Mouse (Mus musculus) Patski (cell line): ENCODE data around the gene 1700017B05Rik. TPM values are rescaled to one million over a fixed set of nuclear protein-coding genes. Genes with fewer than 3 reads are reported as not detected.

Experiments
- ATAC-seq: fragments of 100-300 bp; one replicate; pipeline ENCODE4 v1.8.0; 2021
- CTCF ChIA-PET: fragments of 350-600 bp; sonication (Branson Sonifier 250); formaldehyde crosslinking; loops from one replicate; lab custom pipeline; 2022; ENCODE audit warnings: inconsistent platforms; lab: Charles Lee
- POLR2A ChIA-PET: fragments of 350-600 bp; sonication (Branson Sonifier 250); formaldehyde crosslinking; loops from one replicate; lab custom pipeline; 2022; ENCODE audit warnings: antibody characterized with exemption, inconsistent platforms; lab: Charles Lee
- DNase-seq: peaks from one replicate; pipeline ENCODE4 v3.0.0-alpha.2; 2011; ENCODE audit warnings: low read depth, low spot score
- H3K27me3 ChIP-seq: fragments of 371-371 bp; one replicate; pipeline ENCODE4 v1.5.1; 2021
- CTCF ChIP-seq: fragments of 100-300 bp; IDR thresholded peaks from one replicate; pipeline ENCODE4 v1.5.1; 2021
- in situ Hi-C: fragments of 300-500 bp; cut with MboI; formaldehyde crosslinking; loops from 3 replicates; pipeline ENCODE4 v1.11.1; 2018; ENCODE audit warnings: low pct_unique_long_range_greater_than_20kb, mixed read lengths
- polyA plus RNA-seq: library from polyadenylated mRNA; unstranded; gene quantifications from one replicate; pipeline ENCODE4 v1.2.3, GENCODE M21; 2021

Gene 1700017B05Rik
- polyA plus RNA-seq, 1 experiment from 2014 or later = 38.2 TPM

DNA sequence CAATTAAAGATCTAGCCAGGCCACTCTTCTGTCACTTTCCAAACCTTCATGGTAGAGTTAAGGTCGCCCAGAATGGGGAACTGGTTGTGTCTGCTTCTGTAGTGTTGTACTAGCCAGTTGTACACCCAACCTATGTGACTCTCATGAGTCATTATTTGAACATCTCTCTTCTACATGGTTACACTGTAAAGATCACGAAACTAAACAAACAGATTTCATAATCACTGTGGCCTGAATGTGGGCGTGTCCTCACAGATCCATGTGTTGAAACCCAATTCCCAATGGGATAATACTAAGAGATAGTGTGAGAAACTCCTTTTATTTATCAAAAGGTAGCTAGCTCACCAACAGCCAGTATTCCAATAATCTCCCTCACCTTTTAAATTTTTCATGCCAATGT, 33.3 kb upstream of the 1700017B05Rik start:
- in situ Hi-C loops = no loop called here
- H3K27me3 ChIP-seq = no peaks in the 10 kb centered on the region
- DNase-seq (no peak), ATAC-seq (no peak)
- CTCF ChIA-PET = interaction anchor here (1.3 kb wide), 1 partner anchor 11 kb away, joined by 3 read pairs; no protein-coding TSS in a partner anchor
- no peak for TF ChIP-seq CTCF
- POLR2A ChIA-PET = no interaction called here

DNA sequence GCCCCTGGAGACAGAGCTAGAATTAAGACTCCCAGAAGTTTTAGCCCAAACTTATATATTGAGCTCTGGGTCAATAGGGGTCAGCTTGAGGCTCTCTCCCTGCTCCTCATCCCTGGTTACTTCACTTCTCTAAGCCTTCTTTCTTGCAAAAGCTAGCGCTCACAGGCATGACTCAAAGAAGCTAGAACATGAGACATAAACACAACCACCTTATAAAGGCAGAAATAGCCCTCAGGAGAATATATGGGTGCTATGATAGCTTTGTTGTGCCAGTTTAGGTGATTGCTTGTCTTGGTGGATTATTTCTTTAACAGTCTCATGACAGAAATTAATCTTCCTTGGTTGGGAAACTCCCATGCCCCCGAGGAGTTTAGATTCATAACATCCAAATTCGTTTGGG, 32.5 kb upstream of the 1700017B05Rik start:
- no peaks in the 10 kb centered on the region for H3K27me3 ChIP-seq
- DNase-seq = no peak
- CTCF ChIA-PET = no interaction called here
- POLR2A ChIA-PET = no interaction called here
- in situ Hi-C loops = loop anchor here (5.0 kb wide), 1 partner anchor 42 kb away; no protein-coding TSS in a partner anchor
- ATAC-seq = no peak
- TF ChIP-seq CTCF = no peak

DNA sequence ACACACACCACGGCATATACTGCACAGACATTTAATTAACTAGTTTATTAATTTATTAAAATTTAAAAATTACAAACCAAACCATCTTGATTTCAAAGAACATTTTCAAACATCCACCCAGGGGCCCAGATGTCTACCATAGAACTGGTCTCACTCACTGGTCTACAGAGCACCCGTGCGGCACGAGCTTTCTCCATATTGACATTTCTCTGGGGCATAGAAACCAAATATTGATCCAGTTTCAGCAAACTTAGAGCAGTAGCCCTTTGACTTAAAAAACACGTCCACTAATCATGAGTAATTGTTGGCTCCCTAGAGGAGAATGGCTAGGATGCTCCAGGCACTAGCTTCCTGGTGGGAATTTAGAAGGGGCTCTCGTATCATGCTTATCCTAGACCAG, 24.8 kb upstream of the 1700017B05Rik start:
- no peak for TF ChIP-seq CTCF
- in situ Hi-C loops = no loop called here
- POLR2A ChIA-PET = no interaction called here
- no peak for DNase-seq
- CTCF ChIA-PET = no interaction called here
- ATAC-seq = no peak
- no peaks in the 10 kb centered on the region for H3K27me3 ChIP-seq

DNA sequence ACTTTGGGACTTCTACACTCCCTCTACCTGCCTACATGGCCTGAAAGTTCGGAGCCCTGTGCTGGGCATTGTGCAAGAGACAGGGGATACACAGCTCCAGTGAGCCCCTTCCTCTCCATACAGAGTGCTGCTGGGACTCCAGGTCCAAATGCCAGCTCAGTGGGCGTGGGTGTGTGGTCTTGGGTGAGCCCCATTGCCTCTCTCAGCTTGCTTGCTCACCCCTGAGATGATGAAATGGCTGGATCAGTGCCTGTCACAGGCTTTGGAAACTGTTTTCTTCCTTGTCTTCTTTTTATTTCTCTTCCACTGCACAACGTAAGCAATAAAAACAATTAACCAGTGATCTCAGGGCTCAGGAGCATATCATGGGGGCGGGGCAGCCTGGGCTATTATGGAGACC, 20.9 kb upstream of the 1700017B05Rik start:
- no peak for ATAC-seq
- no peaks in the 10 kb centered on the region for H3K27me3 ChIP-seq
- ChIA-PET POLR2A (interaction anchor here (0.8 to 1.3 kb wide), 2 partner anchors 17 to 35 kb away, joined by 3 to 4 read pairs; no protein-coding TSS in a partner anchor), CTCF (interaction anchor here (1.2 kb wide), 1 partner anchor 13 kb away, joined by 10 read pairs; no protein-coding TSS in a partner anchor)
- in situ Hi-C loops = no loop called here
- no peak for DNase-seq
- no peak for TF ChIP-seq CTCF

DNA sequence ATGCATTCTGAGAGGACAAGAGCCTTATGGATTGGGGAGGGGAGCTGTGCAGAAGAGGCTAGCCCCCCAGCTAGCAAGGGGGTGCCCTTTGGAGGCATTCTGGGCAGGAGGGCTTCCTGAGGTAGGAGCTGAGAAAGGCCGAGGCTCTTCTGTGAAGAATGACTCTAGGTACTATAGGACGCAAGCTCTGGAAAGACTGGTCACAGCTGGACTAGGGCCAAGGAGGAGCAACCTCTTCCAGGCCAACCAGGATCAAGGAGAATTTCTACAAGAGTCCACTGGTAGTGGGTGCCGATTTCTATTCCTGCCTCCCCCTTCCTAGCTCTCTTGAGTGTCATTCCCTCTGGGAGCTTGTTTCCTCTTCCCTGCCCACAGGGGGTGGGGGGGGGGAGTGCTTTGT, 20.3 kb upstream of the 1700017B05Rik start:
- no peak for TF ChIP-seq CTCF
- CTCF ChIA-PET = interaction anchor here (1.2 kb wide), 1 partner anchor 12 kb away, joined by 10 read pairs; no protein-coding TSS in a partner anchor
- DNase-seq (no peak), ATAC-seq (no peak)
- no peaks in the 10 kb centered on the region for H3K27me3 ChIP-seq
- POLR2A ChIA-PET = interaction anchor here (0.8 to 1.3 kb wide), 2 partner anchors 17 to 35 kb away, joined by 3 to 4 read pairs; no protein-coding TSS in a partner anchor
- in situ Hi-C loops = no loop called here

GRCm38 (mm10) chr9:57281549-57281948, 19.1 kb upstream of the 1700017B05Rik start:
- H3K27me3 ChIP-seq = no peaks in the 10 kb centered on the region
- POLR2A ChIA-PET = interaction anchor here (0.9 to 1.1 kb wide), 3 partner anchors 14 to 147 kb away, joined by 3 to 4 read pairs (median 4); partner anchors contain the start of gene 1700017B05Rik
- no peak for TF ChIP-seq CTCF
- DNase-seq (no peak), ATAC-seq (no peak)
- in situ Hi-C loops = no loop called here
- CTCF ChIA-PET = interaction anchor here (1.0 kb wide), 1 partner anchor 13 kb away, joined by 3 read pairs; no protein-coding TSS in a partner anchor

DNA sequence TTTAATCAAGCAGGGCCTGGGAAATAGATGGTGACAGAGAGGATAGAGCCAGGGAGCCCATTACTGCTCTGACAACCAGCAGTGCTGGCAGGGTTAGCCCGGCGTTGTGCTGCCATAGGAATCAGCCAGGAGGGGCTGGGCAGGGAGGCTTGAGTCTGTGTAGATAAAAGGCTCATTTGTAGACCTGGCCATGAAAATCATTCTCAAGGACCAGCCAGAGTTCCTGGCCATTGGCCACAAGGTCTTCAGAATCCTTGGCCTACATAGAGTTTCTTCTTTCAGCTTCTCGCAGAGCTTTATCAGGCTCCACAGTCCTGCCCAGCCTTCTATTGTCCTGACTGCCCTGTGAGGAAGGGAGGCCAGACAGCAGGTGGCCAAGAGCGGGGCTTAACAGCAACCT, 17.0 kb upstream of the 1700017B05Rik start:
- no peak for TF ChIP-seq CTCF
- in situ Hi-C loops = no loop called here
- DNase-seq (no peak), ATAC-seq (no peak)
- H3K27me3 ChIP-seq = no peaks in the 10 kb centered on the region
- ChIA-PET POLR2A (no interaction called here), CTCF (interaction anchor here (1.1 kb wide), 1 partner anchor 17 kb away, joined by 5 read pairs; the partner anchor contains the start of gene 1700017B05Rik)

- ATAC-seq = no peak
- CTCF ChIA-PET = interaction anchor here (1.0 to 1.7 kb wide), 3 partner anchors 9 to 239 kb away, joined by 3 to 5 read pairs (median 5); partner anchors contain the start of gene 1700017B05Rik
- no peak for DNase-seq
- no peaks in the 10 kb centered on the region for H3K27me3 ChIP-seq
- in situ Hi-C loops = no loop called here
- no peak for TF ChIP-seq CTCF
- POLR2A ChIA-PET = interaction anchor here (0.8 to 1.6 kb wide), 4 partner anchors 9 to 52 kb away, joined by 3 to 5 read pairs (median 4); partner anchors contain the start of gene 1700017B05Rik
Observed at GRCm38 (mm10) chr9:57278268-57278667, 15.9 kb upstream of the 1700017B05Rik start.

DNA sequence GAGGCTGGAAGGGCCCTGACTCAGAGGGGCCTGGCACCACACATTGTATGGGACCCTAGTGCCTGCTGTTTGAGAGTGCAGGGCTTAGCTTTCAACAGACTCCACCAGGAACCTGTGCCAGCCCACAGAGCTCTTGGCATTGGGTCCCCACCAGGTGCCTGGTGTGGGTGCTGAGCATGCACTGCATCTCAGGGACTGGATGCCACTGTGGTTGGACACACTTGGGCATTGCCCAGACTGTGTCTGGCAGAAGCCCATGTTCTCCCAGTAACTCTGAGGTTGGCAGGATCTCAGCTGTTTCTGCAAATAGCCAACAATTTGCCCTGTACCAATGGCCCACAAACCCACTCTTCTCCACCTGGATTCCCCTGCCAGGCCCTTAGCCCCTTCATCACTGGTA, 13.9 kb upstream of the 1700017B05Rik start:
- in situ Hi-C loops = no loop called here
- TF ChIP-seq CTCF = no peak
- ChIA-PET CTCF (interaction anchor here (1.3 kb wide), 1 partner anchor 54 kb away, joined by 3 read pairs; no protein-coding TSS in a partner anchor), POLR2A (interaction anchor here (0.7 kb wide), 1 partner anchor 17 kb away, joined by 3 read pairs; no protein-coding TSS in a partner anchor)
- ATAC-seq (no peak), DNase-seq (no peak)
- H3K27me3 ChIP-seq = no peaks in the 10 kb centered on the region

DNA sequence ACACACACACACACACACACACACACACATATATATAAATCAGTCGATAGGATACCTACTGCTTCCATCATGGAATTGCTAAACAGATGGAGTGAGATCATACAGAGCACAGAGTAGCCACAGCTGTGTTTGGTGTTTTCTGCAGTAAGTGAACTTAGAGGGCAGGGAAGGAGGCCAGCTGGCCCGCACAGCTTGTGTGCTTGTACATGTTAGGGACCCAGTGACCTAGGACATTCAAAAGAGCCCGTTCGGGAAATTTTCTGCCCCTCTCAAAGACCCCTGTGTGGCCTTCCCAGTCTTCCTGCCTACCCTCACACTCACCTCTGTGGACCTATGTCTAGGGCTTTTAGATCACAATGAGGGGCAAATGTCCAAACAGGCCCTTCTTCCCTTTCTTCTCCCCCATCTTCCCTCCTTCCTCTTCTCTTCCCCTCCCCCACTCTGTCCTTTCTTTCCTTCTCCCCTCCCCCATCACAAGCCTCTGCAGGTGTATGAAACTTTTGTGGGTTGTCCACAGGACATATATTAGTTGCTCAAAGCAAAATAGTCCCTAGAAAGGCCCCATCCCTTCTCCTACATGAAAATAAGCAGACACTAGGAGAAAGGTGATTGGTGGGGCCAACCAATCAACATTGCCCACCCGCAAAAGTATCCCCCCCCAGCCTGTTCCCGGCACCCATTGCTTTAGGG, 11.5 kb upstream of the 1700017B05Rik start:
- CTCF ChIA-PET = no interaction called here
- POLR2A ChIA-PET = no interaction called here
- TF ChIP-seq CTCF = no peak
- in situ Hi-C loops = no loop called here
- ATAC-seq = no peak
- H3K27me3 ChIP-seq = no peaks in the 10 kb centered on the region
- no peak for DNase-seq
